Mouse (Mus musculus) WW6 (cell line): ENCODE measurements around the gene Ppox.
"Not testable (repeated sequence)": the region's sequence is repeated elsewhere in the genome, so short reads cannot be mapped to it uniquely, and the experiment has no call there.

Experiments used
- DNase-seq: peaks from one replicate; pipeline ENCODE4 v3.0.0-alpha.2; 2013; ENCODE audit warnings: low read depth, low spot score

Gene Ppox

GRCm38 (mm10) chr1:171241952-171242351 is 39.0 kb downstream of the Ppox start:
- DNase-seq: not testable (repeated sequence)

GRCm38 (mm10) chr1:171240911-171241310 is 40.1 kb downstream of the Ppox start:
- no peak for DNase-seq

- DNase-seq: no peak
Measured at GRCm38 (mm10) chr1:171239992-171240744, 40.8 kb downstream of the Ppox start.

GRCm38 (mm10) chr1:171238463-171238862 is 42.5 kb downstream of the Ppox start:
- no peak for DNase-seq

GRCm38 (mm10) chr1:171237438-171237837 is 43.5 kb downstream of the Ppox start:
- DNase-seq: no peak

- DNase-seq: no peak
Measured at GRCm38 (mm10) chr1:171235791-171236190, 45.2 kb downstream of the Ppox start.

- DNase-seq: no peak
Measured at GRCm38 (mm10) chr1:171234538-171234937, 46.4 kb downstream of the Ppox start.

- DNase-seq: no peak
Measured at GRCm38 (mm10) chr1:171234126-171234525, 46.9 kb downstream of the Ppox start, which contains the start of gene Fcer1g. Gene Fcer1g, minus strand, starts transcription at chr1:171234365.

- DNase-seq: no peak
Measured at GRCm38 (mm10) chr1:171232800-171233730, 47.9 kb downstream of the Ppox start.

GRCm38 (mm10) chr1:171232348-171232747 is 48.6 kb downstream of the Ppox start:
- no peak for DNase-seq

- DNase-seq: no peak
Measured at GRCm38 (mm10) chr1:171231844-171232243, 49.1 kb downstream of the Ppox start.

GRCm38 (mm10) chr1:171230215-171230614 is 50.8 kb downstream of the Ppox start:
- no peak for DNase-seq

- no peak for DNase-seq
Measured at GRCm38 (mm10) chr1:171229750-171230149, 51.2 kb downstream of the Ppox start.

GRCm38 (mm10) chr1:171227879-171228278 is 53.1 kb downstream of the Ppox start:
- DNase-seq: no peak

GRCm38 (mm10) chr1:171226780-171227179 is 54.2 kb downstream of the Ppox start:
- DNase-seq: no peak
